Mouse (Mus musculus): ENCODE measurements around the gene Rad51b. TPM values are rescaled to one million over a fixed set of nuclear protein-coding genes. Genes with fewer than 3 reads are reported as not detected.

The Rad51b gene
- polyA plus RNA-seq, 1 experiment from 2014 or later: 8.0 TPM

- H3K4me3 ChIP-seq (ENCODE audit: low read depth, low read length): no peak overlapping the region
- no peaks in the 10 kb centered on the region for H3K9me3 ChIP-seq (ENCODE audit: control insufficient read depth, low read length)
- H3K9ac ChIP-seq (ENCODE audit: low read length): no peak overlapping the region
- peaks cover 11% of the 10 kb centered on the region; the same call in 1 of the 2 replicates for H3K4me1 ChIP-seq (replicated peaks; ENCODE audit: control insufficient read depth, insufficient read depth, low read length)
- no peak overlapping the region for H3K27ac ChIP-seq (ENCODE audit: low read depth, low read length)
- DNase-seq (ENCODE audit: low spot score) (no peak), ATAC-seq (replicated peaks; ENCODE audit: low FRiP score) (no peak)
- H3K27me3 ChIP-seq (ENCODE audit: control insufficient read depth, insufficient read depth, low read length): no peaks in the 10 kb centered on the region
- H3K4me2 ChIP-seq (ENCODE audit: low read depth, low read length, severe bottlenecking): no peak overlapping the region
- WGBS: 71% methylated on average over 5 of the region's 5 CpGs
- H3K36me3 ChIP-seq (ENCODE audit: control insufficient read depth, insufficient read depth, low read length): no peaks in the 10 kb centered on the region
Measured at GRCm38 (mm10) chr12:79628121-79628774, 331.2 kb downstream of the Rad51b start.

GRCm38 (mm10) chr12:79629945-79630850 is 333.1 kb downstream of the Rad51b start:
- 90% methylated on average over 7 of the region's 7 CpGs for WGBS
- no peaks in the 10 kb centered on the region for H3K9me3 ChIP-seq (ENCODE audit: control insufficient read depth, low read length)
- H3K4me2 ChIP-seq (ENCODE audit: low read depth, low read length, severe bottlenecking): no peak overlapping the region
- peaks cover 11% of the 10 kb centered on the region; the same call in 1 of the 2 replicates for H3K4me1 ChIP-seq (replicated peaks; ENCODE audit: control insufficient read depth, insufficient read depth, low read length)
- no peak for ATAC-seq (replicated peaks; ENCODE audit: low FRiP score)
- no peak overlapping the region for H3K27ac ChIP-seq (ENCODE audit: low read depth, low read length)
- no peak overlapping the region for H3K4me3 ChIP-seq (ENCODE audit: low read depth, low read length)
- H3K27me3 ChIP-seq (ENCODE audit: control insufficient read depth, insufficient read depth, low read length): no peaks in the 10 kb centered on the region
- DNase-seq (ENCODE audit: low spot score): no peak
- no peaks in the 10 kb centered on the region for H3K36me3 ChIP-seq (ENCODE audit: control insufficient read depth, insufficient read depth, low read length)
- no peak overlapping the region for H3K9ac ChIP-seq (ENCODE audit: low read length)

GRCm38 (mm10) chr12:79633458-79634106 is 336.5 kb downstream of the Rad51b start:
- no peak overlapping the region for H3K4me3 ChIP-seq (ENCODE audit: low read depth, low read length)
- no peaks in the 10 kb centered on the region for H3K9me3 ChIP-seq (ENCODE audit: control insufficient read depth, low read length)
- 90% methylated on average over 9 of the region's 9 CpGs for WGBS
- no peaks in the 10 kb centered on the region for H3K36me3 ChIP-seq (ENCODE audit: control insufficient read depth, insufficient read depth, low read length)
- H3K4me2 ChIP-seq (ENCODE audit: low read depth, low read length, severe bottlenecking): no peak overlapping the region
- no peak overlapping the region for H3K9ac ChIP-seq (ENCODE audit: low read length)
- ATAC-seq (replicated peaks; ENCODE audit: low FRiP score) (no peak), DNase-seq (ENCODE audit: low spot score) (no peak)
- no peaks in the 10 kb centered on the region for H3K27me3 ChIP-seq (ENCODE audit: control insufficient read depth, insufficient read depth, low read length)
- H3K27ac ChIP-seq (ENCODE audit: low read depth, low read length): no peak overlapping the region
- no peaks in the 10 kb centered on the region for H3K4me1 ChIP-seq (replicated peaks; ENCODE audit: control insufficient read depth, insufficient read depth, low read length)

- Histone ChIP-seq H3K4me1 (replicated peaks; ENCODE audit: control insufficient read depth, insufficient read depth, low read length) (no peaks in the 10 kb centered on the region), H3K9ac (ENCODE audit: low read length) (no peak overlapping the region), H3K9me3 (ENCODE audit: control insufficient read depth, low read length) (no peaks in the 10 kb centered on the region), H3K4me3 (ENCODE audit: low read depth, low read length) (no peak overlapping the region), H3K4me2 (ENCODE audit: low read depth, low read length, severe bottlenecking) (no peak overlapping the region), H3K27ac (ENCODE audit: low read depth, low read length) (no peak overlapping the region), H3K27me3 (ENCODE audit: control insufficient read depth, insufficient read depth, low read length) (no peaks in the 10 kb centered on the region), H3K36me3 (ENCODE audit: control insufficient read depth, insufficient read depth, low read length) (no peaks in the 10 kb centered on the region)
- 47% methylated on average over 7 of the region's 7 CpGs for WGBS
- DNase-seq (ENCODE audit: low spot score) (no peak), ATAC-seq (replicated peaks; ENCODE audit: low FRiP score) (no peak)
Measured at GRCm38 (mm10) chr12:79641570-79642285, 344.6 kb downstream of the Rad51b start.

GRCm38 (mm10) chr12:79642715-79643114 is 345.6 kb downstream of the Rad51b start:
- DNase-seq (ENCODE audit: low spot score) (no peak), ATAC-seq (replicated peaks; ENCODE audit: low FRiP score) (no peak)
- Histone ChIP-seq H3K9ac (ENCODE audit: low read length) (no peak overlapping the region), H3K27ac (ENCODE audit: low read depth, low read length) (no peak overlapping the region), H3K9me3 (ENCODE audit: control insufficient read depth, low read length) (no peaks in the 10 kb centered on the region), H3K4me1 (replicated peaks; ENCODE audit: control insufficient read depth, insufficient read depth, low read length) (0 out of 2 replicates have a peak, but pooled peaks cover 2% of the 10 kb centered on the region), H3K4me2 (ENCODE audit: low read depth, low read length, severe bottlenecking) (no peak overlapping the region), H3K27me3 (ENCODE audit: control insufficient read depth, insufficient read depth, low read length) (no peaks in the 10 kb centered on the region), H3K4me3 (ENCODE audit: low read depth, low read length) (no peak overlapping the region), H3K36me3 (ENCODE audit: control insufficient read depth, insufficient read depth, low read length) (no peaks in the 10 kb centered on the region)
- 94% methylated on average over 5 of the region's 5 CpGs for WGBS

- Histone ChIP-seq H3K4me1 (replicated peaks; ENCODE audit: control insufficient read depth, insufficient read depth, low read length) (peaks cover 6% of the 10 kb centered on the region), H3K9me3 (ENCODE audit: control insufficient read depth, low read length) (no peaks in the 10 kb centered on the region), H3K27ac (ENCODE audit: low read depth, low read length) (no peak overlapping the region), H3K36me3 (ENCODE audit: control insufficient read depth, insufficient read depth, low read length) (no peaks in the 10 kb centered on the region), H3K27me3 (ENCODE audit: control insufficient read depth, insufficient read depth, low read length) (no peaks in the 10 kb centered on the region), H3K4me3 (ENCODE audit: low read depth, low read length) (no peak overlapping the region), H3K4me2 (ENCODE audit: low read depth, low read length, severe bottlenecking) (no peak overlapping the region), H3K9ac (ENCODE audit: low read length) (no peak overlapping the region)
- no peak for DNase-seq (ENCODE audit: low spot score)
- no peak for ATAC-seq (replicated peaks; ENCODE audit: low FRiP score)
- WGBS: 92% methylated on average over 4 of the region's 4 CpGs
Measured at GRCm38 (mm10) chr12:79645656-79646055, 348.6 kb downstream of the Rad51b start.

- DNase-seq (ENCODE audit: low spot score): no peak
- 91% methylated on average over 9 of the region's 9 CpGs for WGBS
- no peaks in the 10 kb centered on the region for H3K9me3 ChIP-seq (ENCODE audit: control insufficient read depth, low read length)
- H3K4me3 ChIP-seq (ENCODE audit: low read depth, low read length): no peak overlapping the region
- no peaks in the 10 kb centered on the region for H3K36me3 ChIP-seq (ENCODE audit: control insufficient read depth, insufficient read depth, low read length)
- no peak overlapping the region for H3K4me2 ChIP-seq (ENCODE audit: low read depth, low read length, severe bottlenecking)
- no peak for ATAC-seq (replicated peaks; ENCODE audit: low FRiP score)
- H3K4me1 ChIP-seq (replicated peaks; ENCODE audit: control insufficient read depth, insufficient read depth, low read length): peaks cover 6% of the 10 kb centered on the region
- no peaks in the 10 kb centered on the region for H3K27me3 ChIP-seq (ENCODE audit: control insufficient read depth, insufficient read depth, low read length)
- no peak overlapping the region for H3K27ac ChIP-seq (ENCODE audit: low read depth, low read length)
- no peak overlapping the region for H3K9ac ChIP-seq (ENCODE audit: low read length)
Measured at GRCm38 (mm10) chr12:79646646-79647164, 349.6 kb downstream of the Rad51b start.

- no peaks in the 10 kb centered on the region for H3K36me3 ChIP-seq (ENCODE audit: control insufficient read depth, insufficient read depth, low read length)
- WGBS: 86% methylated on average over 6 of the region's 6 CpGs
- no peak for ATAC-seq (replicated peaks; ENCODE audit: low FRiP score)
Measured at GRCm38 (mm10) chr12:79647382-79647781, 350.3 kb downstream of the Rad51b start.

More at GRCm38 (mm10) chr12:79647382-79647781, 350.3 kb downstream of the Rad51b start:
- H3K4me1 ChIP-seq (replicated peaks; ENCODE audit: control insufficient read depth, insufficient read depth, low read length): peaks cover 6% of the 10 kb centered on the region
- H3K4me2 ChIP-seq (ENCODE audit: low read depth, low read length, severe bottlenecking): no peak overlapping the region
- H3K27ac ChIP-seq (ENCODE audit: low read depth, low read length): no peak overlapping the region
- no peak overlapping the region for H3K4me3 ChIP-seq (ENCODE audit: low read depth, low read length)
- no peaks in the 10 kb centered on the region for H3K9me3 ChIP-seq (ENCODE audit: control insufficient read depth, low read length)
- no peaks in the 10 kb centered on the region for H3K27me3 ChIP-seq (ENCODE audit: control insufficient read depth, insufficient read depth, low read length)
- H3K9ac ChIP-seq (ENCODE audit: low read length): no peak overlapping the region
- DNase-seq (ENCODE audit: low spot score): no peak
